Mouse (Mus musculus): ENCODE measurements around the gene Nmi. TPM values are rescaled to one million over a fixed set of nuclear protein-coding genes. Genes with fewer than 3 reads are reported as not detected.
"Not testable (repeated sequence)": the region's sequence is repeated elsewhere in the genome, so short reads cannot be mapped to it uniquely, and the experiment has no call there.

Gene Nmi
- polyA plus RNA-seq (2012; rRNA removed), result 6.1 and 8.1 TPM in 2 replicates

DNA sequence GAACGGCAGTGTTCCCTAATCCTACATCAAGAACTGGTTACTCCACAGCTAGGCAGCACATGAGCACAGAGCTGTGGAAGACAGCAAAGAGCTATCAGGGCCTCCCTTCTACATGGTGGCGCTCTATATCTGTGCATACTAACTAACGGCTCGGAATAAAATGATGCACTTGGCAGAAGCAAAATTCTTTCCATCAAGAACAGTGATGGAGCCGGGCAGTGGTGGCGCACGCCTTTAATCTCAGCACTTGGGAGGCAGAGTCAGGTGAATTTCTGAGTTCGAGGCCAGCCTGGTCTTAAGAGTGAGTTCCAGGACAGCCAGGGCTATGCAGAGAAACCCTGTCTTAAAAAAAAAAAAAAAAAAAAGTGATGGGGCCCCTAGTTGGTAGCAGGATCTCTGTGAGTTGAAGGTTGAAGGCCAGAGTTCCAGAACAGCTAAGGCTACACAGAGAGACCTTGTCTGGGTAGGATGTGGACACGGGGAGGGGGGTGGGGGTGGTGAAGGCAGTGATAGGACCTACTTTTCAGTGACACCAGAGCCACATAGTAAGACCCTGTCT is at the start of gene Nmi:
Gene Nmi, minus strand, starts transcription at position 85 of the 559 bp plus-strand sequence.
- DNase-seq (ENCODE audit: extremely low spot score in 1 of 2, low spot score in 1 of 2), result peak in 1 of 2 experiments; percentile 15

GRCm38 (mm10) chr2:52016361-52016760 is 43.1 kb upstream of the Nmi start:
- no peak for DNase-seq (ENCODE audit: extremely low spot score in 1 of 2, low spot score in 1 of 2)

- DNase-seq (ENCODE audit: extremely low spot score in 1 of 2, low spot score in 1 of 2), result peak in 1 of 2 experiments; percentile 37
Measured at GRCm38 (mm10) chr2:52013306-52013820, 40.1 kb upstream of the Nmi start.

DNA sequence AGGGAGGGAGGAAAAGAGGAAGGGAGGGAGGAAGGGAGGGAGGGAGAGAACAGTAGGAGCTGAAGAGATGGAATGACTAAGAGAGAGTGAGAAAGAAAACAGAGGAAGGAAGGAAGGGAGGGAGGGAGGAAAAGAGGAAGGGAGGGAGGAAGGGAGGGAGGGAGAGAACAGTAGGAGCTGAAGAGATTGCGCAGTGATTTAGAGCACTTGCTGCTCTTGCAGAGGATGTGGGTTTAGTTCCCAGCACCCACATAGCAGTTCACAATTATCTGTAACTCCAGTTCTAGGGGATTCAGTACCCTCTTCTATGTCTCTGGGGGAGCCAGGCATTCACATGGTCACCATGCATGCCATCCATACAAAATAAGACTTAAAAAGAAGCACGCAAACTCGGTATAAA is 38.5 kb upstream of the Nmi start:
- DNase-seq (ENCODE audit: extremely low spot score in 1 of 2, low spot score in 1 of 2), result not testable (repeated sequence)

DNA sequence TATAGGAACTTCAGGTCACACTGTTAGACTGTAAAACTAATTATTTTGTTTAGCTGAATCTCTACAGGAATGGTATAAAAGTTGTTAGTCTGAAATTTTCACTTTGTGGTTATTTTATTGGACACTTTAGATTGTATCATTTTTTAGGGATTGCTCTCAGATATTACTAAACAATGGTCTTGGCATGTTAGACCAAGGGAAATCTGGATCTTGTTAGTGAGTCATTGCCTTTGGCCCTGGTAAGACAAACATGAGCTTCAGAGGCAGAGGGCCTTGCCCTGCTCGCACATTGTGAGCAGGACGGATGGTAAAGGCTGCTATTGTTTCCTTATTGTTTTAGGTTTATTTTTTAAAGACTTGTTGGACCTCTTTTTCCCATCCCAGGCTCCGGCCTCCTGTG is 33.1 kb upstream of the Nmi start:
- DNase-seq (ENCODE audit: extremely low spot score in 1 of 2, low spot score in 1 of 2), result no peak

DNA sequence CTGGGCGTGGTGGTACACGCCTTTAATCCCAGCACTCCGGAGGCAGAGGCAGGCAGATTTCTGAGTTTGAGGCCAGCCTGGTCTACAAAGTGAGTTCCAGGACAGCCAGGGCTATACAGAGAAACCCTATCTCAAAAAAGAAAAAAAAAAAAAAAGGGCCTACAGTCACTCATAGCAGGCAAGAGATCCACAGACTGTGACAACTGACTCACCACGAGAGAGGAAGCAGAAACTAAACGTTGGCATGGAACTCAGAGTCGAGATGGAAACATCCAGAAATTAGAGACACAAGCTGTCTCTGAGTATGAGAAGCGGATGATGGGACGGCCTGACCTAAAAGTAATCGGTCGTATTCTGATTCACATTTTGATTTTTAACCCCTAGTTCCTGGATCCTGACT is 29.0 kb upstream of the Nmi start:
- DNase-seq (ENCODE audit: extremely low spot score in 1 of 2, low spot score in 1 of 2), result not testable (repeated sequence)

GRCm38 (mm10) chr2:52001521-52001920 is 28.2 kb upstream of the Nmi start:
- no peak for DNase-seq (ENCODE audit: extremely low spot score in 1 of 2, low spot score in 1 of 2)

- peak; percentile 4 to 27 for DNase-seq (ENCODE audit: extremely low spot score in 1 of 2, low spot score in 1 of 2)
Measured at GRCm38 (mm10) chr2:51999996-52000395, 26.7 kb upstream of the Nmi start.

DNA sequence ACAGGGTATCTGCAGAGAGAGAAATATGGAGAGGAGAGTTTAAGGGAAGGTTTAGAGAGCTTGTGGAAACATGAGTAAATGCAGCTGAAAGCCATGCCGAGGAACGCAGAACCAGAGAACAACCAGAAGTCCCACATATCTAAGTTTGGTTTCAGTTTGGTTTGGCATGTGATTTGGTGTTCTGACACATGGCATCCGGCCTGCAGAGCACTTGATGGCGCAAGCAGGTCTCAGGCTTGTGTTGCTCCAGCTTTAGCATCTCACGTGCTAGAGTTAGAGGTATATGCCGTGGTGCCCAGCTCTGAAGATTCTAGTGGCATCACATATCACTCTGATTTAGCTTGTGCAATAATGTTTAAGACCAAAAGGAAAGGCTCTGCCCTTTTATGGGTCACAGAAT is 18.2 kb upstream of the Nmi start:
- DNase-seq (ENCODE audit: extremely low spot score in 1 of 2, low spot score in 1 of 2), result no peak

DNA sequence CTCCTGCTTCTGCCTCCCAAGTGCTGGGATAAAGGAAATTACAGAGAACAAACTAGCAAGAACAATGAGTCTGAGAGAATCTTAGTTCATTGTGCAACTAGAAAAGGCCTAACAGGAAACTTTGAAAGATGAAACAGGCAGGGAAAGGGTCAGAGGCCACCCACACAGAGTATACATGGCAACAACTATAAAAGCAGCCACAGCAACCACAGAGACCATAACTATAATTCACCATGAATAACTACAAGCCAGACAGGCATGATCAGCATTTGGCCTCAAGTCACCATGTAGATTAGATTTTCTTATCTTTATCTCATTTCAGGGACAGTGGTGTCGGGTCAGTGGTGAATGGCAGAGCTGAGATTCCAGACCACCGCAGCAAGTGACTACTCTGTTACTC is 16.3 kb upstream of the Nmi start:
- DNase-seq (ENCODE audit: extremely low spot score in 1 of 2, low spot score in 1 of 2), result no peak

- DNase-seq (ENCODE audit: extremely low spot score in 1 of 2, low spot score in 1 of 2), result no peak
Measured at GRCm38 (mm10) chr2:51986695-51987094, 13.4 kb upstream of the Nmi start.

- DNase-seq (ENCODE audit: extremely low spot score in 1 of 2, low spot score in 1 of 2), result peak in 1 of 2 experiments; percentile 5
Measured at GRCm38 (mm10) chr2:51986157-51986556, 12.9 kb upstream of the Nmi start.

DNA sequence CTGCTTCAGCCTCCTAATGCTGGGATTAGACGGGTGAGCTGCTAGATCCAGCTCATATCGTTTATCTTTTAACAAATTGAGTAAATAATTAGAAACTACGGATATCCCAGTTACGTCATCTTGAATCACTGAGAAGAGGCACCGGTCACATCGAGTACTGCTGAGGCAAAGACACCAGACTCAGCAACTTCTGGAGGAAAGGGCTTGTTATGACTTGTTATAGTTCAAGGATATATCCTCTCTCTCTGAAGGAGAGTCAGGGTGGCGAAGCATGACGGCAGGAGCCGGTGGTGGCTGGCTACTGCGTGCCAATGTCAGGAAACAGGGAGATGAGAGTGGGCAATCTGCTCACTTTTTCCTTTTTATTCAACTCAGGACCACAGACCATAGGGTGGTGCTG is 11.9 kb upstream of the Nmi start:
- no peak for DNase-seq (ENCODE audit: extremely low spot score in 1 of 2, low spot score in 1 of 2)

DNA sequence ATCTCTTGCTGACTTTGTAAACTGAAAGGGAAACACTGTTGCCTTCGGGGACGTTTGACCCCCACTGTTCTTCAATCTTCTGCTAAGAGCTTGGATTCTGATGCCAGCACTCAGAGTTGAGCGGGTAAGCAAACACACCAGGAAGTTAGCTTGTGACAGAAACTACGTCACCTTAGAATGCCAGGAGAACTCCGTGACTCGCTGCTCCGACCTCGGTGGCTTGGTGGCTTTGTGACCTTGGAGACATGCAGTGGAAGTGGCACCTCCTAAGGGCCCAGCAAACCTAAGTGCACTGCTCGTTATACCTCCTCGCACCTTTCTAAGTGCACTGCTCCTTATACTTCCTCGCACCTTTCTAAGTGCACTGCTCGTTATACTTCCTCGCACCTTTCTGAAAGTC is 9.0 kb upstream of the Nmi start:
- DNase-seq (ENCODE audit: extremely low spot score in 1 of 2, low spot score in 1 of 2), result no peak

DNA sequence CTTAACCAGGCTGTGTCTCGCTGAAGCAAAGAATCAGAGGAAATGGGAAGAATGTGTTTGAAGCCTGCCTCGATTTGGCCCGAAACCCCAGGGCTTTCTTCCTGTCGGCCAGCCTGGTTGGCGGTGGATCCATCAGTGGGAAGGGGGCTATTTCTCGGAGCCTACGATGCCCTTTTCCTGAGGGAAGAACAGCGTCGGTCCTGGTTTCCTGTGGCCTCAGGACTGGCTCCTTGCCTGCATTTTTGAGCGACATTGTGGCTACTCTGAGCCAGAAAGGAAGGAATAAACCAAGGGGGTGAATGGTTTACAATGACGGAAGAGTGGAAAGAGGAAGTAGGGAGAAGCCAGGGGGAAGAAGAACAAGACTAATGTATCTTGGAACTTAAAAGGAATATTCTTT is 8.3 kb upstream of the Nmi start:
- DNase-seq (ENCODE audit: extremely low spot score in 1 of 2, low spot score in 1 of 2), result no peak

DNA sequence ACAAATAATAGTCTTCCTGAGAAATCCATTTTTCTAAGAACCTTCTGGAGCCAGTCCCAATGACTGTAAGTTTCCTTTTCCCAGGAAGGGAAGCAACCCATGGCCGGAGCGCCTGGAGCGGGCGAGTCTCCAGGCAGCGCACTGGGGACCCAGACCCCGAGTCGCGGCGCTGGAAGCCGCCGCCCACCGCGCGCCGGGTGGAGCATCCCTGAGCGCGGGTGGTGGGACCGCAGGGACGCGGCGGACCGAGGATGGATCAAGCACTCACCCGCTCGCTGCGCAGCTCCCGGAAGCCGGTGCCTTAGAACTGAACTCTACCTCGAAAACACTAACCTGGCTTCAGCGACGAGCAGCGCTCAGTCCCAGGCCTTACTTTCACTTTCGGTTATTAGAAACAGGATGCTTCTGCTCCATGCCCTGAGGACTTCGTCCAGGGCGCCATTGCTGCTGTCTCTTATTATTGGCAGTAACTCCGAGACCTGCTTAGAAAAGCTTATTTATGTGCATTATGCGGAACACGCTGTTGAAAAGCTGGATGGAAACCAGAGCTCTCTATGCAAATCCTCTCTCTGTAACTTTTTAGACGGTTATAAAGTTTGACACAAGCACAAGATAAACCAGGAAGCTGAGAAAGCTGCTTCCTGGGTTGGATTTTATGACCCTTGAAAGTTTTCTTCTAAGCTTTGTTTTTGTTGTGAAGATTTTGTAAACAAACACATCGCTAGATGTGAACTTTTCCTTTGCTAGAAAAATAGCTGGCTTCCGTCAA is 469 bp downstream of the Nmi start:
- DNase-seq (ENCODE audit: extremely low spot score in 1 of 2, low spot score in 1 of 2), result peak in 1 of 2 experiments; percentile 32

DNA sequence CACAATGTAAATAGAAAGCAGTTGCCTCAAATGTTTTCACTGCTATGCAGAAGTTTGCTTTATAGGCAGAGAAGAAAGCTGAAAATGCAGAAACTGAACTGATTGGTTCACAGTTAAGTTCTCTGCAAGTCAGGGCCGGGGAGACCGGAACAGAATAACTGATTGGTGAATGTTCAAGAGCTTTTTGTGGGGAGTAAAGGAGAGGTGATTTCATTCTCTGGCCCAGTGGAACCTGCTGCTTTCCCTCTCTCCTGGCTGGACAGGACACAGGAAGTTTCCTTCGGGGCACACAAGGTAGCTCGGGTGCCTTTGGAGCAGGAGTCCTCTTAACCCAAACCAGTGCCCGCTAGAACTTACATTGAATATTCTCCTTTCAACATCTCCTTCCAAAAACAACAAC is 1.2 kb downstream of the Nmi start:
- DNase-seq (ENCODE audit: extremely low spot score in 1 of 2, low spot score in 1 of 2), result peak in 1 of 2 experiments; percentile 17

DNA sequence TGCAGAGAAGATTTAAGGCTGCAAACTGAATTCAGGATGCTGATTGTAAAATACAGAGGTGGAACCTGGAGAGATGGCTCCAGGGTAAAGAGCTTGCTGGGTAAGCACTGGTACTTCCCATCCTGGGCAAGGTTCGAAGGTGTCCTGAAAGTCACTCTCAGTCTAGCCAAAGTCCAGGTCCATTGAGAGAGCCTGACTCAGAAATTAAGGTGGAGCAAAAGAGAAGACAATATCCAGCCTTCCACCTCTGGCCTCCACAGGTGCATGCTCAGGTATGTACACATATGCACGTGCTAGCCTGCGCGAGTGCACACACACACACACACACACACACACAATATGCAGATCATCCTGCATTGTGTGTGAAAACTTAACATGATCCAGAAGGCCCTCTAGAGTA is 2.4 kb downstream of the Nmi start:
- no peak for DNase-seq (ENCODE audit: extremely low spot score in 1 of 2, low spot score in 1 of 2)

DNA sequence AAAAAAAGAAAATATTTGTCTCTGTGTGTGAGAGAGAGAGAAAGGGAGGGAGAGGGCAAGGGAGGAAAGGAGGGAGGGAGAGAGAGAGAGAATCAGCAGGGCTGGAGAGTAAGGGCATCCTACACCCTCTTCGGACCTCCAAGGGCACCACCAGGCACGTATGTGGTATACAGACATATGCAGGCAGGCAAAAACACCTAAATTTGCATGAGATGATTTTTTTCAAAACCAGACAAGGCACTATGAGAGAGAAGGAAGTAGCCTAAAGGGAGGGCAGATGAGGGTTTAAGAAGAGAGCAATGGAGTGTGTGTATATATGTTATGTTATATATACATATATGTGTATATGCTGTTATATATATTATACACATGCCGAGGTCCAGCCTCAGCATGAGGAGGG is 6.0 kb downstream of the Nmi start:
- no peak for DNase-seq (ENCODE audit: extremely low spot score in 1 of 2, low spot score in 1 of 2)

DNA sequence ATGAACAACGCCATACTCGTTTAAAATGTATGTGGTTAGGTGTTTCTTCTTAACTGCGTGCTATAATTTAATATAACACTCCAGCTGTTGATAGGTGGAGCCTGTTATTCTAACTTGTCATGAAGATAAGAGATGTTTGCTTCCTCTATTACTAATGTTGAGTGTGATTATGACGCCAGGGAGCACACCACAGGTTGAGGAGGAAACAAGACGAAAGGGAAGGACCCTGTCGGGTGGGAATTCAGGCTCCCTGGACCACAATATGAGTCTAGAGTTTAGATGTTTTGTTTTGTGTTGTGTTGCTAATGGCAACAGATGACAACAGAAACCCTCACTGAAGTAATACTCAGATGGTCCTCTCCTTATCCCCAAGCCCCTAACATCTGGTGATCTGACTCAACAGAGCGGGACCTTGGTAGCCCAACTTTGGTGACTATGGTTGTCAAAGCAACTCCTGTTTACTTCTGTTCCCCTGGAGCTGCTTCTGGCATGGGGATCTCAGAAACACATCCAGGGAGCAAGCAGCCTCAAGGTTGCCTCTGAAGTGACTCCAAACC is 19.6 kb downstream of the Nmi start:
- DNase-seq (ENCODE audit: extremely low spot score in 1 of 2, low spot score in 1 of 2), result no peak

DNA sequence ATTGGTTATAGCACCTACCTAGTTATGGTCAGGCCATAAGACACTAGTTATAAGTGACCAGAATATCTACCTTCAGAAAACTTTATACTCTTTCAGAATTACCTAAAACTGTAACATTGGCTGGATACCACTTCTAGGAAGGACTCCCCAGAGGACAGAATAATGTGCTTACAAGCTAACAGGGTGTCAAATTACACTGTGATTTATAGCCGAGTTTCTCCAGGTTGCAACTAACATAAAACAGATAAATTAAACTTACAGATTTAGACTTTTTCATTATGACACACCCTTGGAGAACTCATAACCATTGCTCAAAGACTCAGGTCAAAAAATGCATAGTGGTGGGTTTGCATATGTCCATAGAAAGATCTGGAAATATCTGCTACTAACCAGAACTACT is 22.4 kb downstream of the Nmi start:
- DNase-seq (ENCODE audit: extremely low spot score in 1 of 2, low spot score in 1 of 2), result no peak
